Mouse (Mus musculus) CD4-positive, CD25-positive, alpha-beta regulatory T cell, adult 4 months (primary cell): ENCODE data around the gene Il17c. TPM values are rescaled to one million over a fixed set of nuclear protein-coding genes. Genes with fewer than 3 reads are reported as not detected.

ENCODE experiments used
- ATAC-seq: one replicate; pipeline ENCODE4 v1.8.0; 2017
- polyA plus RNA-seq, 2 experiments: library from polyadenylated mRNA; unstranded; fragments of 100-300 nt; shearing (Covaris generic); gene quantifications; one replicate each; pipeline ENCODE4 v1.2.1; 2017

Il17c gene
- polyA plus RNA-seq, 2 experiments from 2014 or later: 0.77 TPM; not detected in 1

GRCm38 (mm10) chr8:122431694-122432442, 10.0 kb downstream of the Il17c start:
- ATAC-seq: peak; percentile 4

- peak; percentile 72 for ATAC-seq
These were observed 10.8 kb downstream of the Il17c start, which contains the start of gene Cyba for GRCm38 (mm10) chr8:122432443-122433268. Cyba (minus strand) TSS chr8:122432930.

- no peak for ATAC-seq
These were observed 11.6 kb downstream of the Il17c start for GRCm38 (mm10) chr8:122433269-122433905.

- no peak for ATAC-seq
These were observed 13.6 kb downstream of the Il17c start for GRCm38 (mm10) chr8:122435375-122435774.

GRCm38 (mm10) chr8:122436146-122436545, 14.3 kb downstream of the Il17c start:
- no peak for ATAC-seq

- no peak for ATAC-seq
These were observed 14.8 kb downstream of the Il17c start for GRCm38 (mm10) chr8:122436586-122437125.

GRCm38 (mm10) chr8:122437708-122438331, 16.0 kb downstream of the Il17c start:
- peak; percentile 72 for ATAC-seq

- no peak for ATAC-seq
These were observed 17.5 kb downstream of the Il17c start for GRCm38 (mm10) chr8:122439336-122439735.

GRCm38 (mm10) chr8:122441326-122441725, 19.5 kb downstream of the Il17c start:
- no peak for ATAC-seq

- ATAC-seq: no peak
These were observed 20.5 kb downstream of the Il17c start for GRCm38 (mm10) chr8:122442356-122442755.

- no peak for ATAC-seq
These were observed 21.0 kb downstream of the Il17c start for GRCm38 (mm10) chr8:122442781-122443180.

- peak; percentile 97 for ATAC-seq
These were observed 21.6 kb downstream of the Il17c start, which contains the start of gene Mvd for GRCm38 (mm10) chr8:122443262-122444006. Mvd (minus strand) TSS chr8:122443422.

GRCm38 (mm10) chr8:122444058-122444748, 22.4 kb downstream of the Il17c start:
- peak; percentile 38 for ATAC-seq

- ATAC-seq: no peak
These were observed 23.4 kb downstream of the Il17c start for GRCm38 (mm10) chr8:122445203-122445602.

GRCm38 (mm10) chr8:122451161-122451703, 29.4 kb downstream of the Il17c start:
- no peak for ATAC-seq

- ATAC-seq: no peak
These were observed 30.3 kb downstream of the Il17c start for GRCm38 (mm10) chr8:122452154-122452553.

GRCm38 (mm10) chr8:122454409-122454808, 32.6 kb downstream of the Il17c start:
- no peak for ATAC-seq

GRCm38 (mm10) chr8:122457171-122457570, 35.4 kb downstream of the Il17c start:
- ATAC-seq: no peak

GRCm38 (mm10) chr8:122459218-122459900, 37.5 kb downstream of the Il17c start:
- no peak for ATAC-seq

GRCm38 (mm10) chr8:122459990-122460389, 38.2 kb downstream of the Il17c start:
- peak; percentile 53 for ATAC-seq
